Mouse (Mus musculus): ENCODE data around the gene Hoxd9. TPM values are rescaled to one million over a fixed set of nuclear protein-coding genes. Genes with fewer than 3 reads are reported as not detected.

Gene Hoxd9
- polyA plus RNA-seq, 1 experiment from 2014 or later, result not detected

- no peak overlapping the region for H3K9ac ChIP-seq (replicated peaks; ENCODE audit: low read depth, low read length)
- ATAC-seq, result no peak
- H3K9me3 ChIP-seq (ENCODE audit: control insufficient read depth, low read length), result no peaks in the 10 kb centered on the region
- no peak overlapping the region for H3K4me3 ChIP-seq (replicated peaks; ENCODE audit: low read length)
- no peaks in the 10 kb centered on the region for H3K36me3 ChIP-seq (ENCODE audit: control insufficient read depth, insufficient read depth)
- no peak overlapping the region for H3K4me2 ChIP-seq (ENCODE audit: low read length)
- peaks cover 82% of the 10 kb centered on the region for H3K27me3 ChIP-seq (replicated peaks; ENCODE audit: control insufficient read depth, insufficient read depth, low read length)
- under 1% methylated on average over 42 of the region's 42 CpGs for WGBS
- peaks cover 4% of the 10 kb centered on the region; the same call in 1 of the 2 replicates for H3K4me1 ChIP-seq (replicated peaks; ENCODE audit: control insufficient read depth, insufficient read depth, low read length)
- H3K27ac ChIP-seq (ENCODE audit: low read length), result no peak overlapping the region
These were observed 38.5 kb downstream of the Hoxd9 start for GRCm38 (mm10) chr2:74735851-74736687.

GRCm38 (mm10) chr2:74736688-74737577 is 39.4 kb downstream of the Hoxd9 start:
- Histone ChIP-seq H3K4me1 (replicated peaks; ENCODE audit: control insufficient read depth, insufficient read depth, low read length) (peaks cover 4% of the 10 kb centered on the region; the same call in 1 of the 2 replicates), H3K9me3 (ENCODE audit: control insufficient read depth, low read length) (no peaks in the 10 kb centered on the region), H3K4me3 (replicated peaks; ENCODE audit: low read length) (no peak overlapping the region), H3K27ac (ENCODE audit: low read length) (no peak overlapping the region), H3K4me2 (ENCODE audit: low read length) (no peak overlapping the region), H3K9ac (replicated peaks; ENCODE audit: low read depth, low read length) (no peak overlapping the region), H3K27me3 (replicated peaks; ENCODE audit: control insufficient read depth, insufficient read depth, low read length) (peaks cover 82% of the 10 kb centered on the region), H3K36me3 (ENCODE audit: control insufficient read depth, insufficient read depth) (no peaks in the 10 kb centered on the region)
- ATAC-seq, result no peak
- WGBS, result 2% methylated on average over 15 of the region's 15 CpGs

- no peak overlapping the region for H3K4me2 ChIP-seq (ENCODE audit: low read length)
- H3K4me1 ChIP-seq (replicated peaks; ENCODE audit: control insufficient read depth, insufficient read depth, low read length), result peaks cover 4% of the 10 kb centered on the region; the same call in 1 of the 2 replicates
- no peak overlapping the region for H3K27ac ChIP-seq (ENCODE audit: low read length)
- H3K36me3 ChIP-seq (ENCODE audit: control insufficient read depth, insufficient read depth), result no peaks in the 10 kb centered on the region
- no peak overlapping the region for H3K4me3 ChIP-seq (replicated peaks; ENCODE audit: low read length)
- ATAC-seq, result no peak
- WGBS, result 2% methylated on average over 7 of the region's 7 CpGs
- H3K9ac ChIP-seq (replicated peaks; ENCODE audit: low read depth, low read length), result no peak overlapping the region
- H3K9me3 ChIP-seq (ENCODE audit: control insufficient read depth, low read length), result no peaks in the 10 kb centered on the region
- H3K27me3 ChIP-seq (replicated peaks; ENCODE audit: control insufficient read depth, insufficient read depth, low read length), result peaks cover 81% of the 10 kb centered on the region
These were observed 40.1 kb downstream of the Hoxd9 start for GRCm38 (mm10) chr2:74737578-74738070.

- Histone ChIP-seq H3K4me2 (ENCODE audit: low read length) (no peak overlapping the region), H3K9ac (replicated peaks; ENCODE audit: low read depth, low read length) (no peak overlapping the region), H3K36me3 (ENCODE audit: control insufficient read depth, insufficient read depth) (no peaks in the 10 kb centered on the region), H3K4me1 (replicated peaks; ENCODE audit: control insufficient read depth, insufficient read depth, low read length) (peaks cover 4% of the 10 kb centered on the region; the same call in 1 of the 2 replicates), H3K9me3 (ENCODE audit: control insufficient read depth, low read length) (no peaks in the 10 kb centered on the region; the same call in 1 of the 2 replicates), H3K27me3 (replicated peaks; ENCODE audit: control insufficient read depth, insufficient read depth, low read length) (peaks cover 87% of the 10 kb centered on the region), H3K27ac (ENCODE audit: low read length) (no peak overlapping the region), H3K4me3 (replicated peaks; ENCODE audit: low read length) (no peak overlapping the region)
- WGBS, result under 1% methylated on average over 20 of the region's 20 CpGs
- ATAC-seq, result no peak
These were observed 41.3 kb downstream of the Hoxd9 start for GRCm38 (mm10) chr2:74738623-74739475.

GRCm38 (mm10) chr2:74739476-74739800 is 41.9 kb downstream of the Hoxd9 start:
- Histone ChIP-seq H3K4me3 (replicated peaks; ENCODE audit: low read length) (no peak overlapping the region), H3K9me3 (ENCODE audit: control insufficient read depth, low read length) (peaks cover 2% of the 10 kb centered on the region; the same call in 1 of the 2 replicates), H3K4me2 (ENCODE audit: low read length) (no peak overlapping the region), H3K27ac (ENCODE audit: low read length) (no peak overlapping the region), H3K9ac (replicated peaks; ENCODE audit: low read depth, low read length) (no peak overlapping the region), H3K27me3 (replicated peaks; ENCODE audit: control insufficient read depth, insufficient read depth, low read length) (peaks cover 90% of the 10 kb centered on the region), H3K4me1 (replicated peaks; ENCODE audit: control insufficient read depth, insufficient read depth, low read length) (peaks cover 4% of the 10 kb centered on the region; the same call in 1 of the 2 replicates), H3K36me3 (ENCODE audit: control insufficient read depth, insufficient read depth) (no peaks in the 10 kb centered on the region)
- WGBS, result 2% methylated on average over 2 of the region's 2 CpGs
- ATAC-seq, result no peak

GRCm38 (mm10) chr2:74739869-74740268 is 42.3 kb downstream of the Hoxd9 start:
- Histone ChIP-seq H3K4me2 (ENCODE audit: low read length) (no peak overlapping the region), H3K9me3 (ENCODE audit: control insufficient read depth, low read length) (peaks cover 2% of the 10 kb centered on the region; the same call in 1 of the 2 replicates), H3K36me3 (ENCODE audit: control insufficient read depth, insufficient read depth) (no peaks in the 10 kb centered on the region), H3K4me1 (replicated peaks; ENCODE audit: control insufficient read depth, insufficient read depth, low read length) (peaks cover 4% of the 10 kb centered on the region; the same call in 1 of the 2 replicates), H3K27me3 (replicated peaks; ENCODE audit: control insufficient read depth, insufficient read depth, low read length) (peaks cover 90% of the 10 kb centered on the region), H3K4me3 (replicated peaks; ENCODE audit: low read length) (no peak overlapping the region), H3K9ac (replicated peaks; ENCODE audit: low read depth, low read length) (no peak overlapping the region), H3K27ac (ENCODE audit: low read length) (no peak overlapping the region)
- 3% methylated on average over 14 of the region's 14 CpGs for WGBS
- no peak for ATAC-seq

- no peak overlapping the region for H3K9ac ChIP-seq (replicated peaks; ENCODE audit: low read depth, low read length)
These were observed 43.0 kb downstream of the Hoxd9 start for GRCm38 (mm10) chr2:74740311-74741091.

More at GRCm38 (mm10) chr2:74740311-74741091, 43.0 kb downstream of the Hoxd9 start:
- Histone ChIP-seq H3K9me3 (ENCODE audit: control insufficient read depth, low read length) (peaks cover 2% of the 10 kb centered on the region; the same call in 1 of the 2 replicates), H3K36me3 (ENCODE audit: control insufficient read depth, insufficient read depth) (no peaks in the 10 kb centered on the region), H3K27me3 (replicated peaks; ENCODE audit: control insufficient read depth, insufficient read depth, low read length) (peaks cover 90% of the 10 kb centered on the region), H3K4me3 (replicated peaks; ENCODE audit: low read length) (no peak overlapping the region), H3K4me1 (replicated peaks; ENCODE audit: control insufficient read depth, insufficient read depth, low read length) (peaks cover 4% of the 10 kb centered on the region; the same call in 1 of the 2 replicates), H3K27ac (ENCODE audit: low read length) (no peak overlapping the region), H3K4me2 (ENCODE audit: low read length) (no peak overlapping the region)
- WGBS, result 1% methylated on average over 43 of the region's 43 CpGs
- no peak for ATAC-seq
